Comparison of ENCODE assay signal across 20 mouse cellular contexts in the genomic region with DNA sequence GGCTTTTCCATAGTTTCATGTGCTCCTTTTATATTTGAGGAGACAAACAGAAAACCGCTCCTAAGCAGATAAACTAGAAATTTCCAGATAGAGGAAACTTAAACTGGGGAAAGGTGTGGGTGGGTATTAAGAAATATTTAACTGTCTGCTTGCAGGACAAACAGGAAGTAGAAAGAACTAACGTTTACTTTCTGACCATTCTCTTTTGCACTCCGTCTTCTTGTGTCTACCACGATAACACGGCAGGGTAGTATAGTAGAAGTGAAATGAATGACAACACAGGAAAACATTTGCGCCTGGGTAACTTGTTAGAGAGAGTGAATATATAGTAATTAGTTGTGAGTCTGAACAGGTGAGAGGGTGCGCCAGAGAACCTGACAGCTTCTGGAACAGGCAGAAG. TPM values are rescaled to one million over a fixed set of nuclear protein-coding genes. Genes with fewer than 3 reads are reported as not detected.
"Had no signal": no experiment of that assay in that cellular context is flagged by ENCODE, and none has a peak within 500 bp of the region (broad histone marks: within the 10 kb centered on the region; RNA-seq: fewer than 3 reads in every experiment).

No protein-coding gene starts in this region.

- H3K4me2 ChIP-seq: limb, embryonic 15.5 days; midbrain, embryonic 11.5 days had no signal

- DNase-seq: liver, embryonic 13.5 days had no signal

- H3K9ac ChIP-seq: limb, embryonic 12.5 days; limb, embryonic 13.5 days; limb, embryonic 15.5 days; liver, embryonic 13.5 days; liver, embryonic 14.5 days; liver, embryonic 15.5 days; liver, postnatal 0 days; lung, embryonic 14.5 days; lung, embryonic 15.5 days; midbrain, embryonic 12.5 days; midbrain, embryonic 13.5 days; midbrain, embryonic 15.5 days; neural tube, embryonic 12.5 days; neural tube, embryonic 13.5 days had no signal

- H3K36me3 ChIP-seq: limb, embryonic 10.5 days; limb, embryonic 12.5 days; limb, embryonic 13.5 days; limb, embryonic 15.5 days; liver, embryonic 13.5 days; liver, embryonic 15.5 days; lung, embryonic 15.5 days; midbrain, embryonic 13.5 days; midbrain, embryonic 15.5 days; neural tube, embryonic 12.5 days; neural tube, embryonic 13.5 days had no signal

- H3K4me3 ChIP-seq: liver, embryonic 13.5 days; liver, embryonic 15.5 days had no signal

- H3K27me3 ChIP-seq: lung, embryonic 15.5 days; midbrain, embryonic 12.5 days; midbrain, embryonic 13.5 days; midbrain, embryonic 15.5 days; neural tube, embryonic 12.5 days; neural tube, embryonic 13.5 days had no signal

- H3K9me3 ChIP-seq: limb, embryonic 10.5 days; limb, embryonic 12.5 days; limb, embryonic 13.5 days; limb, embryonic 15.5 days; liver, embryonic 13.5 days; liver, embryonic 15.5 days; lung, embryonic 15.5 days; megakaryocyte, embryonic 14.5 days; midbrain, embryonic 10.5 days; midbrain, embryonic 12.5 days; midbrain, embryonic 13.5 days; midbrain, embryonic 15.5 days; neural tube, embryonic 12.5 days; neural tube, embryonic 13.5 days had no signal

- H3K27ac ChIP-seq: limb, embryonic 10.5 days; limb, embryonic 12.5 days; limb, embryonic 13.5 days; limb, embryonic 15.5 days; liver, embryonic 13.5 days; liver, embryonic 14.5 days; liver, embryonic 15.5 days; lung, embryonic 15.5 days; macrophage; midbrain, embryonic 12.5 days; midbrain, embryonic 13.5 days; neural tube, embryonic 12.5 days had no signal

RNA-seq across cellular contexts. Expression of a gene that starts 1.5 kb away (rescaled TPM):
- total RNA-seq: megakaryocyte-erythroid progenitor cell, adult 5-6 weeks had no signal
